Mouse (Mus musculus) MEL (cell line): ENCODE measurements at regions not wholly inside any gene's neighbourhood (a gene's known extent, or its start where the extent isn't known, plus 50 kb on each side); places are given as distances from the start of the nearest gene placed in this dataset.

Experiments used
- DNase-seq: peaks from one replicate; pipeline ENCODE4 v3.0.0; 2011; ENCODE audit warnings: low read depth, low spot score
- H3K27ac ChIP-seq: 2 replicates; pipeline ENCODE4 v1.5.1; 2012; ENCODE audit warnings: low read depth, mild to moderate bottlenecking, control low read depth, low read length, moderate library complexity; ENCODE audit not compliant: control insufficient read depth
- H3K27me3 ChIP-seq, 2 experiments: fragments of 150-350 bp in 1 of 2; sonication (generic) in 1 of 2; 2 replicates each; pipeline ENCODE4 v1.6.1; 2012; ENCODE audit warnings: low read length in 2 of 2, mild to moderate bottlenecking in 2 of 2, improper control_type of control experiment in 1 of 2, moderate library complexity in 1 of 2; ENCODE audit not compliant: insufficient read depth in 2 of 2, control insufficient read depth in 1 of 2
- H3K36me3 ChIP-seq, 2 experiments: 2 replicates each; pipeline ENCODE4 v1.6.1; 2012 to 2014; ENCODE audit warnings: low read length in 2 of 2, improper control_type of control experiment in 1 of 2, inconsistent platforms in 1 of 2, mild to moderate bottlenecking in 1 of 2; ENCODE audit not compliant: insufficient read depth in 2 of 2, control insufficient read depth in 1 of 2
- H3K4me1 ChIP-seq, 2 experiments: fragments of 150-350 bp in 1 of 2; sonication (generic) in 1 of 2; 2 replicates each; pipeline ENCODE4 v1.6.1; 2012; ENCODE audit warnings: low read length in 2 of 2, improper control_type of control experiment in 1 of 2, mild to moderate bottlenecking in 1 of 2; ENCODE audit not compliant: insufficient read depth in 2 of 2, control insufficient read depth in 1 of 2
- H3K4me3 ChIP-seq, 2 experiments: fragments of 150-350 bp in 1 of 2; sonication (generic) in 1 of 2; 2 replicates each; pipeline ENCODE4 v1.5.1; 2012; ENCODE audit warnings: low read depth in 2 of 2, low read length in 2 of 2, mild to moderate bottlenecking in 2 of 2, moderate library complexity in 2 of 2, control low read depth in 1 of 2, improper control_type of control experiment in 1 of 2; ENCODE audit not compliant: control insufficient read depth in 1 of 2, insufficient read depth in 1 of 2
- H3K79me2 ChIP-seq: 2 replicates; pipeline ENCODE4 v1.6.1; 2012; ENCODE audit warnings: mild to moderate bottlenecking, low read length, moderate library complexity; ENCODE audit not compliant: control insufficient read depth, poor library complexity, insufficient read depth
- H3K9ac ChIP-seq: 2 replicates; pipeline ENCODE4 v1.6.1; 2012; ENCODE audit warnings: low read depth, mild to moderate bottlenecking, control low read depth, low read length, moderate library complexity; ENCODE audit not compliant: control insufficient read depth, poor library complexity, severe bottlenecking
- H3K9me3 ChIP-seq: fragments of 150-350 bp; sonication (generic); replicated peaks from 2 replicates; pipeline ENCODE4 v1.6.1; 2012; ENCODE audit warnings: mild to moderate bottlenecking, low read length, improper control_type of control experiment, moderate library complexity; ENCODE audit not compliant: insufficient read depth
- BHLHE40 ChIP-seq: IDR thresholded peaks from 2 replicates; pipeline ENCODE4 v1.6.1; 2012; ENCODE audit warnings: low read depth, mild to moderate bottlenecking, inconsistent platforms, low read length, improper control_type of control experiment, borderline replicate concordance
- CHD1 ChIP-seq: IDR thresholded peaks from 2 replicates; pipeline ENCODE4 v1.6.1; 2012; ENCODE audit warnings: low read depth, mild to moderate bottlenecking, inconsistent platforms, low read length, improper control_type of control experiment
- CHD2 ChIP-seq: IDR thresholded peaks from 2 replicates; pipeline ENCODE4 v1.6.1; 2011; ENCODE audit warnings: low read length, improper control_type of control experiment
- E2F4 ChIP-seq: IDR thresholded peaks from 2 replicates; pipeline ENCODE4 v1.6.1; 2011; ENCODE audit warnings: low read depth, low read length, improper control_type of control experiment, borderline replicate concordance
- EP300 ChIP-seq, 2 experiments: IDR thresholded peaks; 2 replicates each; pipeline ENCODE4 v1.6.1; 2011; ENCODE audit warnings: improper control_type of control experiment in 2 of 2, low read length in 2 of 2, low read depth in 1 of 2, mild to moderate bottlenecking in 1 of 2
- ETS1 ChIP-seq: IDR thresholded peaks from 2 replicates; pipeline ENCODE4 v1.6.1; 2012; ENCODE audit warnings: low read depth, mild to moderate bottlenecking, inconsistent platforms, low read length, improper control_type of control experiment, moderate library complexity
- GABPA ChIP-seq: IDR thresholded peaks from 2 replicates; pipeline ENCODE4 v1.6.1; 2012; ENCODE audit warnings: low read depth, mild to moderate bottlenecking, inconsistent platforms, low read length, improper control_type of control experiment, moderate library complexity
- JUND ChIP-seq: IDR thresholded peaks from 2 replicates; pipeline ENCODE4 v1.6.1; 2011; ENCODE audit warnings: low read depth, mild to moderate bottlenecking, improper control_type of control experiment, low read length
- KAT2A ChIP-seq: conservative IDR thresholded peaks from 2 replicates; pipeline ENCODE4 v1.6.1; 2012; ENCODE audit warnings: low read depth, low read length, improper control_type of control experiment, inconsistent platforms
- MAFK ChIP-seq: IDR thresholded peaks from 2 replicates; pipeline ENCODE4 v1.6.1; 2011; ENCODE audit warnings: low read depth, mild to moderate bottlenecking, low read length, improper control_type of control experiment, borderline replicate concordance
- MXI1 ChIP-seq: IDR thresholded peaks from 2 replicates; pipeline ENCODE4 v1.6.1; 2011; ENCODE audit warnings: mild to moderate bottlenecking, low read depth, low read length, improper control_type of control experiment
- MYC ChIP-seq: IDR thresholded peaks from 2 replicates; pipeline ENCODE4 v1.6.1; 2011; ENCODE audit warnings: low read depth, mild to moderate bottlenecking, low read length, improper control_type of control experiment, moderate library complexity
- NELFE ChIP-seq: IDR thresholded peaks from 2 replicates; pipeline ENCODE4 v1.6.1; 2011; ENCODE audit warnings: low read depth, low read length, improper control_type of control experiment
- NRF1 ChIP-seq: IDR thresholded peaks from 2 replicates; pipeline ENCODE4 v1.6.1; 2014; ENCODE audit warnings: low read depth, mild to moderate bottlenecking, inconsistent platforms, low read length, improper control_type of control experiment, moderate library complexity; ENCODE audit not compliant: poor library complexity, insufficient read depth, severe bottlenecking
- POLR2AphosphoS2 ChIP-seq: IDR thresholded peaks from 2 replicates; pipeline ENCODE4 v1.6.1; 2011; ENCODE audit warnings: low read length, improper control_type of control experiment
- POLR2AphosphoS5 ChIP-seq: IDR thresholded peaks from 2 replicates; pipeline ENCODE4 v1.6.1; 2012; ENCODE audit warnings: low read depth, borderline replicate concordance, mild to moderate bottlenecking, inconsistent platforms, low read length, moderate library complexity, mixed read lengths
- RAD21 ChIP-seq: IDR thresholded peaks from 2 replicates; pipeline ENCODE4 v1.6.1; 2011; ENCODE audit warnings: mild to moderate bottlenecking, low read depth, low read length, improper control_type of control experiment
- SMC3 ChIP-seq: IDR thresholded peaks from 2 replicates; pipeline ENCODE4 v1.6.1; 2011; ENCODE audit warnings: low read depth, low read length, improper control_type of control experiment
- USF1 ChIP-seq: IDR thresholded peaks from 2 replicates; pipeline ENCODE4 v1.6.1; 2014; ENCODE audit warnings: low read depth, mild to moderate bottlenecking, inconsistent platforms, low read length, improper control_type of control experiment, moderate library complexity
- USF2 ChIP-seq, 2 experiments: IDR thresholded peaks; 2 replicates each; pipeline ENCODE4 v1.6.1; 2011 to 2012; ENCODE audit warnings: improper control_type of control experiment in 2 of 2, low read length in 2 of 2, borderline replicate concordance in 1 of 2, inconsistent platforms in 1 of 2, low read depth in 1 of 2, mild to moderate bottlenecking in 1 of 2; ENCODE audit not compliant: insufficient read depth in 1 of 2
- ZC3H11A ChIP-seq: IDR thresholded peaks from 2 replicates; pipeline ENCODE4 v1.6.1; 2012; ENCODE audit warnings: low read depth, mild to moderate bottlenecking, inconsistent platforms, low read length, improper control_type of control experiment

- Histone ChIP-seq H3K4me3 (no peak overlapping the region), H3K9ac (no peak overlapping the region), H3K36me3 (no peaks in the 10 kb centered on the region), H3K27me3 (no peaks in the 10 kb centered on the region), H3K4me1 (no peaks in the 10 kb centered on the region), H3K9me3 (no peaks in the 10 kb centered on the region), H3K79me2 (no peaks in the 10 kb centered on the region), H3K27ac (no peak overlapping the region)
- DNase-seq: no peak
- no peak for TF ChIP-seq USF1
- TF ChIP-seq CHD1: no peak
- TF ChIP-seq NELFE: no peak
Measured at GRCm38 (mm10) chr14:37323392-37323791, 188.3 kb upstream of the Ghitm start.

GRCm38 (mm10) chr14:37315239-37315895 is 180.3 kb upstream of the Ghitm start:
- TF ChIP-seq EP300 (IDR thresholded peaks at IDR 0.05; ENCODE audit: low read depth in 1 of 2, low read length in 2 of 2) (no peak), JUND (no peak), MYC (no peak), POLR2AphosphoS5 (no peak), CHD2 (no peak)
- no peak overlapping the region for H3K9ac ChIP-seq
- no peak overlapping the region for H3K4me3 ChIP-seq
- H3K27ac ChIP-seq: no peak overlapping the region
- H3K4me1 ChIP-seq: no peaks in the 10 kb centered on the region
- H3K79me2 ChIP-seq: no peaks in the 10 kb centered on the region
- H3K9me3 ChIP-seq: no peaks in the 10 kb centered on the region
- DNase-seq: no peak
- no peaks in the 10 kb centered on the region for H3K27me3 ChIP-seq
- H3K36me3 ChIP-seq: no peaks in the 10 kb centered on the region

GRCm38 (mm10) chr14:37313906-37314305 is 178.8 kb upstream of the Ghitm start:
- H3K9ac ChIP-seq: no peak overlapping the region
- H3K27me3 ChIP-seq: no peaks in the 10 kb centered on the region
- TF ChIP-seq RAD21 (no peak), EP300 (IDR thresholded peaks at IDR 0.05; ENCODE audit: low read depth in 1 of 2, low read length in 2 of 2) (no peak), SMC3 (no peak), NRF1 (no peak), USF2 (IDR thresholded peaks at IDR 0.05; ENCODE audit: borderline replicate concordance in 1 of 2, insufficient read depth in 1 of 2, low read depth in 1 of 2, low read length in 2 of 2) (no peak), MXI1 (no peak), CHD2 (no peak), POLR2AphosphoS2 (no peak), MAFK (no peak), ZC3H11A (no peak), BHLHE40 (no peak), POLR2AphosphoS5 (no peak), GABPA (no peak), E2F4 (no peak), KAT2A (no peak), ETS1 (no peak)
- TF ChIP-seq, all 39 proteins: peak for 0
- DNase-seq: no peak
- no peaks in the 10 kb centered on the region for H3K4me1 ChIP-seq
- no peak overlapping the region for H3K4me3 ChIP-seq
- no peaks in the 10 kb centered on the region for H3K36me3 ChIP-seq
- H3K27ac ChIP-seq: no peak overlapping the region
- no peaks in the 10 kb centered on the region for H3K9me3 ChIP-seq
- no peaks in the 10 kb centered on the region for H3K79me2 ChIP-seq
